Mouse (Mus musculus) embryonic facial prominence, embryonic 11.5 days (tissue): ENCODE measurements at regions not wholly inside any gene's neighbourhood (a gene's known extent, or its start where the extent isn't known, plus 50 kb on each side); places are given as distances from the start of the nearest gene placed in this dataset.

Source experiments
- ATAC-seq: fragments of 200-750 bp; cut with Nextera tagmentation; replicated peaks from 2 replicates; pipeline ENCODE4 v1.8.0; 2017; ENCODE audit warnings: low read depth; ENCODE audit not compliant: insufficient number of reproducible peaks, low FRiP score, low TSS enrichment
- DNase-seq: peaks from one replicate; pipeline ENCODE4 v3.0.0-alpha.2; 2015; ENCODE audit warnings: low spot score
- H3K27ac ChIP-seq: fragments of 300-500 bp; sonication (generic); replicated peaks from 2 replicates; pipeline ENCODE4 v1.5.1; 2014; ENCODE audit warnings: mild to moderate bottlenecking, low read depth, low read length, control low read depth
- H3K27me3 ChIP-seq: fragments of 300-500 bp; sonication (generic); 2 replicates; pipeline ENCODE4 v1.6.1; 2014; ENCODE audit warnings: mild to moderate bottlenecking, low read length, moderate library complexity, mixed read lengths; ENCODE audit not compliant: control insufficient read depth, insufficient read depth
- H3K36me3 ChIP-seq: fragments of 300-500 bp; sonication (generic); replicated peaks from 2 replicates; pipeline ENCODE4 v1.6.1; 2014; ENCODE audit warnings: low read depth, mild to moderate bottlenecking, low read length, moderate library complexity, mixed read lengths; ENCODE audit not compliant: control insufficient read depth, insufficient read depth
- H3K4me1 ChIP-seq: fragments of 300-500 bp; sonication (generic); 2 replicates; pipeline ENCODE4 v1.6.1; 2014; ENCODE audit warnings: low read length, mixed read lengths; ENCODE audit not compliant: control insufficient read depth, insufficient read depth
- H3K4me2 ChIP-seq: fragments of 300-500 bp; sonication (generic); 2 replicates; pipeline ENCODE4 v1.6.1; 2014; ENCODE audit warnings: low read depth, mild to moderate bottlenecking, control low read depth, low read length, moderate library complexity
- H3K4me3 ChIP-seq: fragments of 300-500 bp; sonication (generic); 2 replicates; pipeline ENCODE4 v1.5.1; 2014; ENCODE audit warnings: low read depth, low read length, control low read depth
- H3K9ac ChIP-seq: fragments of 300-500 bp; sonication (generic); replicated peaks from 2 replicates; pipeline ENCODE4 v1.6.1; 2014; ENCODE audit warnings: mild to moderate bottlenecking, control low read depth, low read length
- H3K9me3 ChIP-seq: fragments of 300-500 bp; sonication (generic); replicated peaks from 2 replicates; pipeline ENCODE4 v1.6.1; 2016; ENCODE audit warnings: mild to moderate bottlenecking, low read length, inconsistent platforms, mixed read lengths; ENCODE audit not compliant: control insufficient read depth
- WGBS: fragments of 180-500 bp; shearing (Covaris S2); extraction: QIAGEN DNeasy Blood & Tissue Kit; methylation state at CpG from one replicate; pipeline ENCODE4 v1.1.7; 2014; 5-methylcytosine and 5-hydroxymethylcytosine counted together

- no peaks in the 10 kb centered on the region for H3K27me3 ChIP-seq
- no peaks in the 10 kb centered on the region for H3K36me3 ChIP-seq
- no peak overlapping the region for H3K4me2 ChIP-seq
- ATAC-seq (no peak), DNase-seq (no peak)
- no peak overlapping the region for H3K27ac ChIP-seq
- H3K4me1 ChIP-seq = no peaks in the 10 kb centered on the region
- H3K9me3 ChIP-seq = no peaks in the 10 kb centered on the region
- H3K4me3 ChIP-seq = no peak overlapping the region
- H3K9ac ChIP-seq = no peak overlapping the region
- 80% methylated on average over 3 of the region's 3 CpGs for WGBS
Observed at GRCm38 (mm10) chr1:94341237-94341636, 288.9 kb upstream of the Pdcd1 start.

GRCm38 (mm10) chr1:94318029-94318428 is 265.7 kb upstream of the Pdcd1 start:
- H3K4me3 ChIP-seq = no peak overlapping the region
- H3K4me2 ChIP-seq = no peak overlapping the region
- H3K36me3 ChIP-seq = no peaks in the 10 kb centered on the region
- H3K27ac ChIP-seq = no peak overlapping the region
- no peak for DNase-seq
- H3K9me3 ChIP-seq = no peaks in the 10 kb centered on the region
- H3K4me1 ChIP-seq = no peaks in the 10 kb centered on the region
- ATAC-seq = no peak
- H3K27me3 ChIP-seq = no peaks in the 10 kb centered on the region
- H3K9ac ChIP-seq = no peak overlapping the region

DNA sequence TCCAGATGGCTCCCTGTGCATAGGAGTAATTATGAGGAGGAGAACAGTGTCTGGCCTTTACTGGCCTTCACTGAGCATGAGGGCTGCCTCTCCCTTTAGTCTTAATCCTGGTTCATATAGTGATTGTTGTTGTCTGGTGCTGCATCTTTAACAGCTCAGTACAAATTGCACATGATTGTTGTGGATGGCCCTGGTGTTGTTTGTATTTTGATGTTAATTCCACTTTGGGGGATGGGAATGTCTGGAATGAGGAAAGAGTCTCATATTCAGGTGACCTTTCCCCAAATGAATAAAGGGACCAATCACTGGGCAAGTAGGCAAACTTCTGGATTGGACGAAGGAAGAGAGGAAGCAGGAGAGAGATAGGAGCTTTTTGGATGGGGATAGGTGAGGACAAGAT is 246.0 kb upstream of the Pdcd1 start:
- no peaks in the 10 kb centered on the region for H3K4me1 ChIP-seq
- no peaks in the 10 kb centered on the region for H3K36me3 ChIP-seq
- no peak overlapping the region for H3K27ac ChIP-seq
- no peak overlapping the region for H3K4me3 ChIP-seq
- H3K27me3 ChIP-seq = no peaks in the 10 kb centered on the region
- 87% methylated on average over 1 of the region's 1 CpGs for WGBS
- DNase-seq (no peak), ATAC-seq (no peak)
- no peaks in the 10 kb centered on the region for H3K9me3 ChIP-seq
- H3K9ac ChIP-seq = no peak overlapping the region
- no peak overlapping the region for H3K4me2 ChIP-seq

DNA sequence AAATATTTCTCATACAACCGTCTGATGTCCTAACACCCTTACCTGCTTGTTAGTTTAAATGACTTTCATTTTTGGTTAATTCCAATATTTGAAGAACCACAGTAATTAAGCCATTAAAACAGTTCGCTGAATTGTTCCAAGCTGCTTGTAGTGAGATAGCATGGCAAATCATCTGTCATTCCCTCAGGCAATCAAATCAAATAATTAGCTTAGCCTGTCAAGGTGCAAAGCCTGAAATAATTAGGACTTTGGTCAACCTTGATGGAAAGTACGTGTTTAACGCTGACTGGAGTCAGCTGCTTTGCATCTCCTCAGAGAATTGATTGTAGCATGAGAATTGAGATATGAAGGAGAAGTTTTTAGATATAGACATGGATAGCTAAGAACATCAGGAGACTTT is 220.2 kb upstream of the Pdcd1 start:
- Histone ChIP-seq H3K36me3 (no peaks in the 10 kb centered on the region), H3K9ac (no peak overlapping the region), H3K9me3 (no peaks in the 10 kb centered on the region), H3K27ac (no peak overlapping the region), H3K4me1 (no peaks in the 10 kb centered on the region; the same call in 1 of the 2 replicates), H3K27me3 (no peaks in the 10 kb centered on the region), H3K4me3 (no peak overlapping the region), H3K4me2 (no peak overlapping the region)
- whole genome bisulfite sequencing = 61% methylated on average over 4 of the region's 4 CpGs
- ATAC-seq (no peak), DNase-seq (no peak)

GRCm38 (mm10) chr1:94263313-94263712 is 211.0 kb upstream of the Pdcd1 start:
- H3K9me3 ChIP-seq = no peaks in the 10 kb centered on the region
- H3K27ac ChIP-seq = no peak overlapping the region
- H3K4me3 ChIP-seq = no peak overlapping the region
- no peak overlapping the region for H3K4me2 ChIP-seq
- no peaks in the 10 kb centered on the region for H3K4me1 ChIP-seq
- H3K36me3 ChIP-seq = no peaks in the 10 kb centered on the region
- H3K9ac ChIP-seq = no peak overlapping the region
- WGBS = 78% methylated on average over 8 of the region's 8 CpGs
- no peaks in the 10 kb centered on the region for H3K27me3 ChIP-seq
- DNase-seq (no peak), ATAC-seq (no peak)

DNA sequence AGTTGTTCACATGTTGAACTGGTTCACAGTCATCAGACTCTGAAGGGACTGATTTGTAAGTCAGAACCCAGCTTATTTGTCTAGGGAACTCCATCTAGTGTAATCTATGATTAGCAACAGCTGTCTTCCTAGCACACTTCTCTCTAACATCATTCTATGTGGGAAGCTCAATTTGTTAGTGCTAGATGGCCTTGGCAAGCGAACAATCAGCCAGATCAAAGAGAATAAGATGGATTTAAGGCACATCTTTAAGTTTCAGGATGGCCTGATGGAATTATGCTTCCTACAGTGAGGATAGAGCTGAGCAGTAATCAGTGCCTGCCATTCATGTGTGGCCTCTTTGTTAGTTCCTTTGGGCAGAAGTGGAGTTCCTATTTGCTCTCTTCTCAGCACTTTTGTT is 183.1 kb upstream of the Pdcd1 start:
- Histone ChIP-seq H3K9ac (no peak overlapping the region), H3K27ac (no peak overlapping the region), H3K4me1 (no peaks in the 10 kb centered on the region), H3K36me3 (no peaks in the 10 kb centered on the region), H3K27me3 (no peaks in the 10 kb centered on the region), H3K4me3 (no peak overlapping the region), H3K4me2 (no peak overlapping the region), H3K9me3 (no peaks in the 10 kb centered on the region)
- no peak for ATAC-seq
- WGBS = 71% methylated on average over 1 of the region's 1 CpGs
- peak; percentile 31 for DNase-seq

GRCm38 (mm10) chr1:94221006-94221405 is 168.7 kb upstream of the Pdcd1 start:
- no peak overlapping the region for H3K9ac ChIP-seq
- H3K4me1 ChIP-seq = no peaks in the 10 kb centered on the region
- DNase-seq (no peak), ATAC-seq (no peak)
- no peaks in the 10 kb centered on the region for H3K36me3 ChIP-seq
- H3K4me3 ChIP-seq = no peak overlapping the region
- H3K9me3 ChIP-seq = no peaks in the 10 kb centered on the region
- WGBS = 50% methylated on average over 3 of the region's 3 CpGs
- H3K4me2 ChIP-seq = no peak overlapping the region
- no peak overlapping the region for H3K27ac ChIP-seq
- no peaks in the 10 kb centered on the region for H3K27me3 ChIP-seq

- H3K4me3 ChIP-seq = no peak overlapping the region
- H3K36me3 ChIP-seq = no peaks in the 10 kb centered on the region
- H3K9me3 ChIP-seq = no peaks in the 10 kb centered on the region
- H3K9ac ChIP-seq = no peak overlapping the region
- H3K4me2 ChIP-seq = no peak overlapping the region
- no peak overlapping the region for H3K27ac ChIP-seq
- H3K27me3 ChIP-seq = no peaks in the 10 kb centered on the region
- ATAC-seq = no peak
- 62% methylated on average over 2 of the region's 2 CpGs for WGBS
- H3K4me1 ChIP-seq = no peaks in the 10 kb centered on the region
- no peak for DNase-seq
Observed at GRCm38 (mm10) chr1:94217407-94217806, 165.1 kb upstream of the Pdcd1 start.

DNA sequence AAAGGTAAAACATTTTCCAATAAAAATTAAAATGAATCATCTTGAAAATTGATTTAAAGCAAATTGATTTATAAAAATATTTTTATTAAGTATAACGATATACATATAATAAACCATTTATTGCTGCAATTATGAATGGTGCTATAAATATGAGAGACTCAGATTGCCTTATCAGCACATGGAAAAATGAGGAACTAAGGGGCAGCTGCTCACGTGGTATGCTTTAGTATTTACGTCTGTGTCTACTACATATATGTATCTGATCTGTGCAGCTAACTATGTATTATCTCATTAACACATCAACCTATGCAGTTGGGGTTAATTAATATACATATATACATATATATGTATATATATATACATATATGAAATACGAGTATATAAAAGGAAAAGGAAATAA is 156.6 kb upstream of the Pdcd1 start:
- 84% methylated on average over 4 of the region's 4 CpGs for WGBS
- ATAC-seq = no peak

More for the DNA sequence above, 156.6 kb upstream of the Pdcd1 start:
- H3K4me3 ChIP-seq = no peak overlapping the region
- no peak for DNase-seq
- no peaks in the 10 kb centered on the region for H3K4me1 ChIP-seq
- no peak overlapping the region for H3K9ac ChIP-seq
- no peaks in the 10 kb centered on the region for H3K27me3 ChIP-seq
- H3K36me3 ChIP-seq = no peaks in the 10 kb centered on the region
- no peak overlapping the region for H3K4me2 ChIP-seq
- no peak overlapping the region for H3K27ac ChIP-seq
- no peaks in the 10 kb centered on the region for H3K9me3 ChIP-seq
